Mouse (Mus musculus) liver, adult 2 months (tissue): ENCODE results near the gene Ddx58. TPM values are rescaled to one million over a fixed set of nuclear protein-coding genes. Genes with fewer than 3 reads are reported as not detected.
A peak's percentile ranks its signal among the peaks of the same experiment; 100 is the strongest.

Source experiments
- DNase-seq: peaks from one replicate; pipeline ENCODE4 v3.0.0-alpha.2; 2011; ENCODE audit warnings: low read depth, low spot score; ENCODE audit errors: extremely low read depth
- H3K27ac ChIP-seq: fragments of 200-500 bp; replicated peaks from 2 replicates; pipeline ENCODE4 v1.5.1; 2012; ENCODE audit warnings: low read depth, mild to moderate bottlenecking, control low read depth, inconsistent platforms, low read length; ENCODE audit not compliant: insufficient read depth
- H3K27me3 ChIP-seq: fragments of 200-500 bp; 2 replicates; pipeline ENCODE4 v1.6.1; 2012; ENCODE audit warnings: mild to moderate bottlenecking, moderate library complexity, low read length, inconsistent platforms; ENCODE audit not compliant: control insufficient read depth, insufficient read depth
- H3K36me3 ChIP-seq: fragments of 200-500 bp; 2 replicates; pipeline ENCODE4 v1.6.1; 2012; ENCODE audit warnings: low read length, inconsistent platforms; ENCODE audit not compliant: control insufficient read depth, insufficient read depth
- H3K4me1 ChIP-seq: fragments of 200-500 bp; 2 replicates; pipeline ENCODE4 v1.6.1; 2011; ENCODE audit warnings: low read length; ENCODE audit not compliant: control insufficient read depth, insufficient read depth
- H3K4me3 ChIP-seq: fragments of 200-500 bp; 2 replicates; pipeline ENCODE4 v1.5.1; 2011; ENCODE audit warnings: low read depth, mild to moderate bottlenecking, control low read depth, low read length, moderate library complexity; ENCODE audit not compliant: insufficient read depth
- H3K79me2 ChIP-seq: fragments of 200-500 bp; 2 replicates; pipeline ENCODE4 v1.6.1; 2012; ENCODE audit warnings: inconsistent platforms, mild to moderate bottlenecking, low read length, moderate library complexity; ENCODE audit not compliant: control insufficient read depth, insufficient read depth
- H3K9ac ChIP-seq: fragments of 200-500 bp; 2 replicates; pipeline ENCODE4 v1.6.1; 2012; ENCODE audit warnings: low read depth, mild to moderate bottlenecking, control low read depth, inconsistent platforms, low read length
- CTCF ChIP-seq: fragments of 200-500 bp; IDR thresholded peaks from 2 replicates; pipeline ENCODE4 v1.5.1; 2011; ENCODE audit warnings: low read depth, low read length, control low read depth
- POLR2A ChIP-seq: fragments of 200-500 bp; IDR thresholded peaks from 2 replicates; pipeline ENCODE4 v1.6.1; 2011; ENCODE audit warnings: low read length, control low read depth; ENCODE audit not compliant: insufficient read depth; ENCODE audit errors: extremely low read depth
- WGBS: fragments of 180-500 bp; shearing (Covaris S2); methylation state at CpG from one replicate; pipeline ENCODE4 v1.1.7; 2018; 5-methylcytosine and 5-hydroxymethylcytosine counted together
- polyA plus RNA-seq: library from polyadenylated mRNA; depleted of rRNA; stranded (reverse); fragments of >200 nt; gene quantifications from 2 replicates; pipeline ENCODE4 v1.2.3, GENCODE M21; 2012
- total RNA-seq: library from RNA; depleted of rRNA; stranded (reverse); fragments of >200 nt; gene quantifications from 2 replicates; pipeline ENCODE4 v1.2.3, GENCODE M21; 2014

Gene Ddx58
- total and polyA plus RNA-seq, 2 experiments: 11.6 to 29.2 TPM

DNA sequence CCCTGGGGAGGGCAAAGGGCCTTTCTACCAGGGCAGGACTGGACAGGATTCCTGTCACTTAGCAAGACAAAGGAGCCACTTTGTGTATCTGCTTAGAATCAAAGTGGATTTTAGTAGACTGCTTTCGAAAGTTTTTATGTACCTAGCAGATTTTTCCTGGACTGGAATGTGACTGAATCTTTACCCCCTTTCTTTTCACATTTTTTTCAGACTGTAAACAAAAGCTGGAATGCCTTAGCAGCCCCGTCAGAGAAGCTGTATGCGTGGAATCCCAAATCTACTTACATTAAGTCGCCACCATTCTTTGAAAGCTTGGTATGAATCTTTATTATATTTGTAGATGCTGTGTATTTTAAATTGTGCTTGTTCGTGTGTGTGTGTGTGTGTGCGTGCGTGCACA, 51.7 kb downstream of the Ddx58 start:
- no peaks in the 10 kb centered on the region for H3K79me2 ChIP-seq
- peaks cover 72% of the 10 kb centered on the region for H3K36me3 ChIP-seq
- H3K27ac ChIP-seq: no peak overlapping the region
- no peak for TF ChIP-seq POLR2A
- no peak for TF ChIP-seq CTCF
- no peak for DNase-seq
- 88% methylated on average over 7 of the region's 7 CpGs for WGBS
- H3K27me3 ChIP-seq: no peaks in the 10 kb centered on the region
- H3K4me3 ChIP-seq: no peak overlapping the region
- peaks cover 15% of the 10 kb centered on the region for H3K4me1 ChIP-seq
- H3K9ac ChIP-seq: no peak overlapping the region

DNA sequence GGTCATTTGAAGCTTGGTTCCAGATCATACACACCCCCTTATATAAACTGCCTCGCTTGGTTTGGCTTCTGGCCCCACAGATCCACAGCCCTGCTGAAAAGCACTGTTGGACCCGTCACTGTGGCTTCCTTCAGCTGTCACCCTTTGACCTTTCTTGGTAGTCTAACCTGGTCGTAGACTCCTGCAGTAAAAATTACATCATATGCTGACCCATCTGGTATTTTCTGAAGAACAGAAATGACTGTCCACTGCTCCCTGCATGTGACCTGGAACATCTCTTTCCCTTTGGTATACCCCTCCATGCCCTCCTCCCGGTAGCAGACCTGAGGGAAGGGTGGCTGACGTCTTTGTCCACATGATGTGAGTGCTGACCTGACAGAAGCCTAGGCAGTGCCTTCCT, 55.2 kb downstream of the Ddx58 start:
- DNase-seq: peak; percentile 35
- H3K4me3 ChIP-seq: no peak overlapping the region
- H3K27me3 ChIP-seq: no peaks in the 10 kb centered on the region
- H3K79me2 ChIP-seq: no peaks in the 10 kb centered on the region
- no peak for TF ChIP-seq POLR2A
- no peak for TF ChIP-seq CTCF
- WGBS: 35% methylated on average over 5 of the region's 5 CpGs
- no peak overlapping the region for H3K9ac ChIP-seq
- peaks cover 61% of the 10 kb centered on the region for H3K36me3 ChIP-seq
- H3K4me1 ChIP-seq: peaks cover 39% of the 10 kb centered on the region
- H3K27ac ChIP-seq: peak overlapping the region; percentile 72

DNA sequence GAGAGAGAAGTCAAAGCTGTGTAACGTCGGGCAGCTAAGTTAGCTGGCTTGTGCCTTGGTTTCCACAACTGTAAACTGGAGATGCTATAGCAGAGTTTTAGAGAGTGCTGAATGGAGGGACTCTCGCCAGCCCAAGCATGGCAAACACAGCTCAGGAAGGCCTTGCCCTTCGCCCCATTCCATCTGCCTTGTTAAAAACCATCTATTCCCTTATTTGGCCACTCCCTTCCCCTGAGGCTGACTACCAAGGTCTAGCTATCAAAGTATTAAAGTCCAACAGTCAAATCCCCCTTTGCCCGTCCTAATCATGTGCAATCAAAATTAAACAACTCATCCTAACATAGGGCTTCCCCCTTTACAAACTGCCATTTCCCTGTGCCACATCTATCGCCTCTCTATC, 55.8 kb downstream of the Ddx58 start:
- Histone ChIP-seq H3K4me3 (no peak overlapping the region), H3K27ac (peak overlapping the region; percentile 72), H3K36me3 (peaks cover 57% of the 10 kb centered on the region), H3K4me1 (peaks cover 41% of the 10 kb centered on the region), H3K79me2 (no peaks in the 10 kb centered on the region), H3K27me3 (no peaks in the 10 kb centered on the region), H3K9ac (no peak overlapping the region)
- no peak for TF ChIP-seq CTCF
- no peak for TF ChIP-seq POLR2A
- WGBS: 51% methylated on average over 6 of the region's 6 CpGs
- DNase-seq: peak; percentile 84

DNA sequence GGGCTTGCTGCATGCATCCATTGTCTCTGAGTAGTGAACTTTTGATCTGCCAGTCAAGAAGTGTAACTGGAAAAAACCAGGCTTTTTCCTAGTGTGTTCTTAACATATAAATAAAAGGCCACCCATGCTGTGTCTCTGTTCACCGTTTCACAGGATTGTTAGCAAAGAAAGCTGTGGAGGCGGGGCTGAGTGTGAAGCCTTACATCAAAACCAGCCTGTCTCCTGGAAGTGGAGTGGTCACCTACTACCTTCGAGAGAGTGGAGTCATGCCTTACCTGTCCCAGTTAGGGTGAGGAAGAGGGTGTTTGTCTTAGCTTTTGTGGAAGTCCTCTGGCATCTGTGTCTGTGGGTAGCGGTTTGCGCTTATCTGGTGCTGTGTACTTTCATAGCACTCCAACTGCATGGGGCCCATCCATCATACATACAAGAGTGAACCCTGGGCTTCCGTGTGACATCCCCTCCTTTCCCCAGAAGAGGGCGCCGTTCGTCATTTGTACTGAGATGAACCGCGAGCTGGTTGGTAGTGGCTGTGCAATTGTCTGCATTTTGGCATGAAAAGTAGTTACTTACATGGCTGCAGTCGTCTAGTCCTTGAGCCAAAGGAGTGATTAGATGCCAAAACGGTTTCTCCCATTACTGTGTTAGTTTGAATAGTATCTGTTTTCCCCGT, 56.8 kb downstream of the Ddx58 start:
- H3K36me3 ChIP-seq: peaks cover 50% of the 10 kb centered on the region
- H3K4me1 ChIP-seq: peaks cover 41% of the 10 kb centered on the region
- peak; percentile 54 for DNase-seq
- peak overlapping the region; percentile 23; the same call in 1 of the 2 replicates for H3K9ac ChIP-seq
- no peak overlapping the region for H3K4me3 ChIP-seq
- WGBS: 36% methylated on average over 14 of the region's 14 CpGs
- peak overlapping the region; percentile 84 for H3K27ac ChIP-seq
- H3K27me3 ChIP-seq: no peaks in the 10 kb centered on the region
- H3K79me2 ChIP-seq: no peaks in the 10 kb centered on the region
- TF ChIP-seq CTCF: peak; percentile 78
- TF ChIP-seq POLR2A: no peak

DNA sequence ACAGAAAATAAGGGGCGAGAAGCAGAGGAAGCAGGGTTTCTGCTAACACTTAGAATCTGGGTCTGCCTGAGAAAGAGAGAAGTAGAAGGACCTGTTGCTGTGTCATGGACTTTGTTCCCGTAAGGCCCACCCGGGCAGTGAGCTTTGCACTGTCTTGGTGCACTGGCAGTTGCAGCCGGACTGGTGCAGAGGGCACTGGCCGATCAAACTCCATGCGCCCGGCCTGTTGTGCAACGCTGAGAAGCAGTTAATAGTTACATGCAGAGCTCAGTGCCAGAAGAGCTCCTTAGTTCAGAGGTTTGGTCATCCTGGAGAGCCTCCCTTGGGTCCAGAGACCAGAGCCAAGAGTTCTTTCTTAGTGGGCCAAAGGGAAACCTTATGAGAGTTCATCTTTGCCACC, 57.9 kb downstream of the Ddx58 start:
- Histone ChIP-seq H3K27me3 (no peaks in the 10 kb centered on the region), H3K4me1 (peaks cover 41% of the 10 kb centered on the region), H3K9ac (0 out of 2 replicates have a peak overlapping the region, but pooled peaks have one; percentile 12), H3K79me2 (no peaks in the 10 kb centered on the region), H3K4me3 (no peak overlapping the region), H3K27ac (peak overlapping the region; percentile 84), H3K36me3 (peaks cover 41% of the 10 kb centered on the region)
- peak; percentile 97 for DNase-seq
- TF ChIP-seq POLR2A: no peak
- TF ChIP-seq CTCF: no peak
- 29% methylated on average over 8 of the region's 8 CpGs for WGBS

DNA sequence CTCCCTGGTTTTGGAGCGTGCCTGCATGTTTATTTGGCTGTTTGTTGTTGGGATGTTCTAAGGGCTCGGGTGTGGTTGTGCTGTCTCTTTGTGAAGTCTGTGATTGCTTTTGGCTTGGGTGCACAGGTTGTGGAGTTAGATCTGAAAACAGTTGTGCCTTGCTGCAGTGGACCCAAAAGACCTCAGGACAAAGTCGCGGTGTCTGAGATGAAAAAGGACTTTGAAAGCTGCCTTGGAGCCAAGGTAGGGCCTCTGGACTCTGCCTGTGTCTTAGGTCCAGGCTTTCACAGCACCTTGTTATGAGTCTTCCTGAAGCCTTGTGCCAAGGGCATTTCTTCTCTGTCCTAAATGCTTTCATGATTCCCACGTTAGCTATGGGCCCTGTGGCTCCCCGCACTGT, 59.6 kb downstream of the Ddx58 start:
- no peak for TF ChIP-seq POLR2A
- TF ChIP-seq CTCF: no peak
- Histone ChIP-seq H3K36me3 (peaks cover 35% of the 10 kb centered on the region), H3K79me2 (no peaks in the 10 kb centered on the region), H3K27ac (peak overlapping the region; percentile 79), H3K4me1 (peaks cover 41% of the 10 kb centered on the region), H3K27me3 (no peaks in the 10 kb centered on the region), H3K4me3 (no peak overlapping the region), H3K9ac (0 out of 2 replicates have a peak overlapping the region, but pooled peaks have one; percentile 13)
- DNase-seq: peak; percentile 84
- WGBS: 43% methylated on average over 6 of the region's 6 CpGs
